Mouse (Mus musculus): ENCODE results near the gene Try10. TPM values are rescaled to one million over a fixed set of nuclear protein-coding genes. Genes with fewer than 3 reads are reported as not detected.
"Not testable (repeated sequence)": the region's sequence is repeated elsewhere in the genome, so short reads cannot be mapped to it uniquely, and the experiment has no call there.

The Try10 gene
- total RNA-seq (2015; ENCODE audit: low replicate concordance) (not detected in 2 replicates), total RNA-seq (2017; ENCODE audit: low replicate concordance) (not detected in 2 replicates)

DNA sequence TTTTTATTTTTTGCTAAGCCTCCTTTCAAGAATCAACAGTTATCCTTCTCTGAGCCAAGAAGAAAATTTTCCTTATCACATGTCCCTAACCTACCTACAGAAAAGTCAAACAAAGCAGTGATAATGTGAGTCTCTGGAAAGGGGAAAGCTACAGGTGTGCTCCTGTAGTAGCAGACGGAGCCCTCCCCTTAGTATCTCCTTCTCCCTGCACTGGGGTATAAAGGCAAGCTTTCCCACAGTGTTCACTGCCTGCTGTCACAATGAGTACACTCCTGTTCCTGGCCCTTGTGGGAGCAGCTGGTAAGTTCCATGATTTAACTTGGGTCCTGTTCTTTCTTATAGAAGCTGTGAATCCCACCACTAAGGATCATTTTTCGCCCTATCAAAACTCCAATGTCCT, at the start of gene Try10:
Gene Try10, plus strand, starts transcription at position 174 of the 400 bp plus-strand sequence.
- ATAC-seq (replicated peaks; ENCODE audit: low FRiP score, poor library complexity, severe bottlenecking): no peak

DNA sequence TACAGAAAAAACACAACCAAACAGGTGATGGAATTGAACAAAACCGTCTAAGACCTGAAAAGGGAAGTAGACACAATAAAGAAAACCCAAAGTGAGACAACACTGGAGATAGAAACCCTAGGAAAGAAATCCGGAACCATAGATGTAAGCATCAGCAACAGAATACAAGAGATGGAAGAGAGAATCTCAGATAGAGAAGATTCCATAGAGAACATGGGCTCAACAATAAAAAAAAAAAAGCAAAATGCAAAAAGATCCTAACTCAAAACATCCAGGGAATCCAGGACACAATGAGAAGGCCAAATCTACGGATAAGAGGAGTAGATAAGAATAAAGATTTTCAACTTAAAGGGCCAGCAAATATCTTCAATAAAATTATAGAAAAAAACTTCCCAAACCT, 37.2 kb upstream of the Try10 start, which contains the start of gene Try5:
Gene Try5, minus strand, starts transcription at position 101 of the 400 bp plus-strand sequence.
- not testable (repeated sequence) for ATAC-seq (replicated peaks; ENCODE audit: low FRiP score, poor library complexity, severe bottlenecking)

DNA sequence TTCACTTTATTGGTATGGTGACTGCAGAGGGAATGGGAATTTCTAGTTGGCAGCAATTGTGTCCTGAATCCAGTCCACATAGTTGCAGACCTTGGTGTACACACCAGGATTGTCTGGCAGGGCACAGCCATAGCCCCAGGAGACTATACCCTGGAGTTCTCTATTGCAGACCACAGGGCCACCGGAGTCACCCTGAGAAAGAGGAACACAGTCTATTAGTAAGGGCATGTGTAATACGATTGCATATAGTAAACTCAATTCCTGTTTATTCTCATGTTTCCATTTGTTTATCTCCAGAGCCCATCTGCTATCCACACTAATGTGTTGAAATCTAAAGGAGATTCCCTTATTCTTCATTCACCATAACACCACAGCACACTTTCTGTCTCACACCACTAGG, 19.9 kb downstream of the Try10 start:
- ATAC-seq (replicated peaks; ENCODE audit: low FRiP score, poor library complexity, severe bottlenecking): not testable (repeated sequence)

DNA sequence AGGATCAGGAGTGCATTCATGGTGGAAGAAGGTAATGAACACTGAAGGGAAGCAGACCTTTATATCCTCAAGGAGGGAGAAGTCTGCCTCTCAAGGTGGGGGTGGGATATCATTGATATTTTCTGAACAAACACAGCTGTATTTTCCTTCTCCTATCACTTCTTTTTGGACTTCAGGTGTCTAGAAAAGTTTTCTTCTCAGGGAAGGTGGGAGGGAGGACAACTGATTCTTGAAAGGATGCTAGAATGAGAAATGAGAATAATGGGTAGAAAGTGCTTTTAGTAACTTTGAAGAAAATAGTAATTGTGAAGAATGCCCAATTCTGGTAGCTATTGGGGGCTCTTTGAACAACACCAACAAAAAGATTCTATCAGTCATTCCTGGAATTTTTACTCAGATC, 23.7 kb downstream of the Try10 start, which contains the start of gene Prss3:
Gene Prss3, minus strand, starts transcription at position 101 of the 400 bp plus-strand sequence.
- not testable (repeated sequence) for ATAC-seq (replicated peaks; ENCODE audit: low FRiP score, poor library complexity, severe bottlenecking)

DNA sequence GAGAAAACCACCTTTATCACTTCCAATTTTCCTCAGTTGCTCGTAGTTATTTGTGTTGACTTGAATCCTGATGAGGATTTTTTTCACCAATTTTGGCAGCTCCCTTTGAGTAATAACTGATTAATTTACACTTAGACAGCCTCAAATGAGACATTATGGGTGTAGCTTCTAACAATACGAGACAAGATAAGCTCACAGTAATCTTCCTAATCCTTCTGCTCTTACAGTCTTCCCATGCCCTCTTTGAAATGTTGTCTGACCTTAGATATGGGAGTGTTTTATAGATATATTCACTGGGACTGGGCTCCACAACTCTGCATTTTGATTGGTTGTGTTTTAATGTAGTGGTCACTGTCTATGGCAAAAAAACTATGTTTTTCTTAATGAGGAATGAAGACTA, 32.9 kb downstream of the Try10 start:
- no peak for ATAC-seq (replicated peaks; ENCODE audit: low FRiP score, poor library complexity, severe bottlenecking)

DNA sequence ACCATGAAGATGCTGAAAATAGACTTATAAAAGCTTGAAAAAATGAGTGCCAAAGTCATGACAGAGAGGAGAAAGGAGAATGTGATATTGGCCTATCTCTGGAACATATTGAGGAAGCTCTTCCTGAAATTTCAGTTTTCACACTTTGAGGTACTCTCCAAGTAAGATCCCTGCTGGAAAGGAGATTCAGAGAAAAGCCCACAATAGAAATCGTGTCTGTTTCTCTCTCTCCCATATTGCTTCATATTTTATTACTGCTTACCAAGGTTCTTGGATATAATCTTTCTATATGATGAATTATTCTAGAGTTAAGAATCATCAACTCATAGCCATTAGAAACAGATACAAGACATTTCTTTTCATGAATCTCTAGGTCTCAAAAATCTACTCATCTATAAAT, 37.7 kb downstream of the Try10 start:
- not testable (repeated sequence) for ATAC-seq (replicated peaks; ENCODE audit: low FRiP score, poor library complexity, severe bottlenecking)

DNA sequence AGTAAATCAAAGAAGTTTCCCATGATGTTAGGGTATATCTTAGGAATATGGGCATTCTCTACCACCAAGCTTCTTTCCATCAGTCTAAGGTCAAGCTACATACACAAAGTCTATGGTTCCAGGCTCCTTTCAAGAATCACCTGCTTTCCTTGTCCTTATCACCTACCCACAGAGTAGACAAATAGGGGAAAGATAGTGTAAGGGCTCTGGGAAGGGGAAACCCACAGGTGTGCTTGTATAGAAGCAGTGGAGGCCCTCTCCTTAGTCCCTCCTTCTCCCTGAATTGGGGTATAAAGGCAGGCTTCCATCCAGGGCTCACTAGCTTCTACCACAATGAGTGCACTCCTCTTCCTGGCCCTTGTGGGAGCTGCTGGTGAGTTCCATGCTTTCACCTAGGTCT, 38.2 kb downstream of the Try10 start, which contains the start of gene Gm5771:
Gene Gm5771, plus strand, starts transcription at position 301 of the 400 bp plus-strand sequence.
- ATAC-seq (replicated peaks; ENCODE audit: low FRiP score, poor library complexity, severe bottlenecking): not testable (repeated sequence)

Other genes with a start within 250 kb of the Try10 start
- not detected in 2 replicates for gene Try4, start 51.8 kb upstream of the Try10 start, total RNA-seq (2015; ENCODE audit: low replicate concordance)
- gene Try4, start 51.8 kb upstream of the Try10 start, total RNA-seq (2017; ENCODE audit: low replicate concordance): not detected in 2 replicates
- gene Try5, start 37.3 kb upstream of the Try10 start, total RNA-seq (2015; ENCODE audit: low replicate concordance): not detected in 2 replicates
- not detected in 2 replicates for gene Try5, start 37.3 kb upstream of the Try10 start, total RNA-seq (2017; ENCODE audit: low replicate concordance)
- not detected in 2 replicates for gene Prss3, start 23.6 kb downstream of the Try10 start, total RNA-seq (2015; ENCODE audit: low replicate concordance)
- not detected in 2 replicates for gene Prss3, start 23.6 kb downstream of the Try10 start, total RNA-seq (2017; ENCODE audit: low replicate concordance)
- gene Gm5771, start 38.3 kb downstream of the Try10 start, total RNA-seq (2015; ENCODE audit: low replicate concordance): not detected in 2 replicates
- not detected in 2 replicates for gene Gm5771, start 38.3 kb downstream of the Try10 start, total RNA-seq (2017; ENCODE audit: low replicate concordance)
- not detected in 2 replicates for gene Gm10334, start 92.0 kb downstream of the Try10 start, total RNA-seq (2015; ENCODE audit: low replicate concordance)
- gene Gm10334, start 92.0 kb downstream of the Try10 start, total RNA-seq (2017; ENCODE audit: low replicate concordance): not detected in 2 replicates
- gene Prss1, start 104.8 kb downstream of the Try10 start, total RNA-seq (2015; ENCODE audit: low replicate concordance): not detected in 2 replicates
- not detected in 2 replicates for gene Prss1, start 104.8 kb downstream of the Try10 start, total RNA-seq (2017; ENCODE audit: low replicate concordance)
- not detected in 2 replicates for gene Prss2, start 167.7 kb downstream of the Try10 start, total RNA-seq (2015; ENCODE audit: low replicate concordance)
- gene Prss2, start 167.7 kb downstream of the Try10 start, total RNA-seq (2017; ENCODE audit: low replicate concordance): not detected in 2 replicates

Data from erythroid progenitor cell, adult 5-6 weeks (primary cell).